Mouse (Mus musculus) monocyte, adult 2 months (primary cell): ENCODE data around the gene Chic2.

ENCODE experiments used
- DNase-seq, 2 experiments: peaks; one replicate each; pipeline ENCODE4 v3.0.0; 2022; ENCODE audit warnings: low spot score in 2 of 2, low read depth in 1 of 2

Gene Chic2

DNA sequence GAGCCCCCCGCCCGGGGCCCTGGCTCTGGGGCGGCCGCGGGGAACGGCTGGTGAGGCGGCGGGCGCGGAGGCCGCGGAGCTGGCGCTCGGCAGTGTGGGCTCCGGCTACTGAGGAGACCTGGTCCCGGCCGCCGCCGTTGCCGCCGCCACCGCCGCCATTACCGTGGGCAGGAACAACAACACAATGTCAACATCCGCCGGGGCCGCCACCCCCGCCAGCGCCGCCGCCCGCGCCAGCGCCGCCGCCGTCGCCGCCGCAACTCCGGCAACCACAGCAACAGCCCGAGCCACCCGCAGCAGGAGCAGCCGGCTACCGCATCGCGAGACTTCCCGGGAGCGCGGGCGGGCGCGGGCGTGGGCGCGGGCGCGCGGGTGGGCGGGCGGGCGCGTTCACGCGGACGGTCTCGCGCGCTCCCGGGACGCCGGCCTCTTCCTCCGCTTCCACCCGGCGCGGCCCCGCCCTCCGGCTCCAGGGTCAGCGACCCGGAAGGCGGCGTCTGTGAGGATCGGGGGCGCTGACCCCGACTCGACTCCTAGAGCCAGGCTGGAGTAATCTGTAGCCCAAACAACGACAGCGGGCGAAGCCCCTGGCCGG, at the start of gene Chic2:
Gene Chic2 (minus strand): TSS at position 465 of the 595 bp plus-strand sequence.
- peak; percentile 22 to 69 for DNase-seq

DNA sequence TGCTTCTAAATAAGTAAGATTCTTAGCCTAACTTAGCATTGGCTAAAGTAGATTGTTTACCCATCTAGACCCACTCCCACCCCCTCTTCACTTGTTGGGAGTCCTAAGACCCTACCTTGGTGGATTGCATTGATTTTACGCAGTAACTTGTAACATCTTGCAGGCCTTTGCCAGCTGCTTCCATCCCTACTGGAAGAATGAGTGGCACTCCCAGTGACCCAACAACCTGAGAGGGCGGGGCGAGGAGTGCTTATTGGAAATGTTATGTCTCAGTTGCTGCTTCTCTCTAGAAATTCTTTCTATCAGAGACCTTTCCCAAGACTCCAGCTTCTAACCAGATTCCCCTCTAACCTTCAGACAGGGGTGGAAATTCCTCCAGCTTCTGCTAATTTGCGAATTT, 41.3 kb upstream of the Chic2 start:
- no peak for DNase-seq

GRCm38 (mm10) chr5:75085521-75085875, 40.9 kb upstream of the Chic2 start:
- no peak for DNase-seq

- no peak for DNase-seq
These were observed 40.4 kb upstream of the Chic2 start for GRCm38 (mm10) chr5:75084871-75085520.

DNA sequence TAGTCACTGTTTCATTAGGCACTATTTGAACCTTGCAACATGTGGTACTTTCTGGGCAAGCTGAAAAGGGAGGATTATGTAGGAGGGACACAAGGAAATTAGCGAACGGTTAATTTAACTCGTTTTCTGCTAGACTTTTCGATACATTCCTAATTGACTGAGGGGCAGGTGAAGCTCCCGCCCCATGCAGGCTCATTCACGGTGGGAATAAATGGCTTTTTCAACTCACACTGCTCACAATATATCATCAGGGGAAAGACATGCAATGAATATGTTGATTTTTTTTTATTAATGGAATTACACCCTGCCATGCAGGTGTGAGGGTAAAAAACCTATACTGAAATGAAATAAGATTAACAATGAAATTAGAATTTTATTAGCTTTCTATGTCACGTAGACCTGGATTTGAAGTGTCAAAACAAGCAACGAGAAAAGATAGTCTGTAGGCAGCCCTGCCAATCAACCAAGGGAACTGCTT, 39.9 kb upstream of the Chic2 start:
- no peak for DNase-seq

DNA sequence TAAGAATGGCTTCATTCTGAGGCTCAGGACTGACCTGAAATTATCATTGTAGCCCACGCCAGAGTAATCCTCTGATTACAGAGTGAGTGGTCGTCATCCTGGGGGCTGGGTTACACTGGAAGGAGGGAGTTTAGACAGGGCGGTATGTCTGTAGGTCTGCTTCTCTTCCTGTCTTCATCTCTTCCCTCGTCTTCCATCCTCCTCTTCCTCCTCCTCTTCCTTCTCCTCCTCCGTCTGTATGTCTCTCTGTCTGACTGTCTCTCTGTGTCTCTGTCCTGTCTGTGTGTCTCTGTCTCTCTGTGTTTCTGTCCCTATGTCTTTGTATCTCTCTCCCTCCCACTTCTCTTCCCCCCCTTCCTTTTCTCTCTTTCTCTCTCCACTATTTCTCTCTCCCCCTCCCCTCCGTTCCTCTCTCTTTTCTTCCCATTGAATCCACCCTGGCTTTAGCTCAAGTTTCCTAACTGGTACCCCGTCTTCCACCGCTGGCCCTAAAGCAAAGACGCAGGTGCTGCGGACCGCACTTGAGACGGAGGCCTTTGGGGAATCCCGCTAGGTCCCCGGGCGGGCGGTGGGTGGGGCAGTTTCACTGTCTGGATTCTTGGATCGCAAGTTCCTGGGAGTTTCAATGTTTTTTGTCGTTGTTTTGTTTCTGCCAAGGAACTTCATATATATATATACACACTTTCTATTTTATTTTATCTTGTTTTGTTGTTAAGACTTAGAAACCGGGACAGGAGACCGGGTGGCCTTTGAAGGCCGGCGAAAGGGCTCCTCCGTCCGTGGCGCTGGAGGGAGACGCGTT, 39.2 kb upstream of the Chic2 start:
- no peak for DNase-seq

DNA sequence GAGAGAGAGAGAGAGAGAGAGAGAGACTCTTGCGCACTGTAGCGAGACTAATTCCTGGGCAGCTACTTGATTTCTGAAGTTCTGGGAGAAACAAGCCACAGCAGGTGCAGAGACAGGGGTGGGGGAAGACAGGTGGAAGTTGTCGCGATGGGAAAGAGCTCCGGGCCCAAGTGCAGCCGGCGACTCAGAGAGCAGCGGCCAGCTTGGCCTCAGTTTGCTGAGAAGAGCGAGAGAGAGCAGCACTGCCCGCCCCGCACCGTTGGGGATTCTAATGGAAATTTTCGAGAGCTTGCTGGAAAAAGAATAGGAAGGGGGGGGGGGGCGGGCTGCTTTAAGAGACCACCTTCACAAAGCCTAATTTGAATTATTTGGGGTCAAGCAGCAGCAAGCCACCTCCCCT, 38.5 kb upstream of the Chic2 start:
- no peak for DNase-seq

DNA sequence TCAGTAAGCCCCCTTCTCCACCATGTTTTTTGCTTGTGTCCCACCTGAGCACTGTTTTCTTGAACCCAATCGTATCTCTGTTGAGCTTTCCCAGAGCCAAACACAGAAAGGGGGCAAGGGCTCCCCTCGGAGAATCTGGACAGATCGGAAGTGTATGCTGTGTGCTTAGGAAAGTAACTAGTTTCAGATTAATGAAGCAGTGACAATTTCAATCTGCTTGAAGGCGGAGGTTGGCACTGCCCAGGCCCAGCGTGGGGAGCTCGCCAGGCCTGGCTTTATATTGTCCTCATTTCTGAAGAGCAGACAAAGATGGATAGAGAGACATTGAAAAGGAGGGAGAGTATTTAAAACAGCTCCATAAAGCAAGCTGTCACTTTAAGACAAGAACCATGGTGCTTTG, 37.9 kb upstream of the Chic2 start:
- DNase-seq: no peak

DNA sequence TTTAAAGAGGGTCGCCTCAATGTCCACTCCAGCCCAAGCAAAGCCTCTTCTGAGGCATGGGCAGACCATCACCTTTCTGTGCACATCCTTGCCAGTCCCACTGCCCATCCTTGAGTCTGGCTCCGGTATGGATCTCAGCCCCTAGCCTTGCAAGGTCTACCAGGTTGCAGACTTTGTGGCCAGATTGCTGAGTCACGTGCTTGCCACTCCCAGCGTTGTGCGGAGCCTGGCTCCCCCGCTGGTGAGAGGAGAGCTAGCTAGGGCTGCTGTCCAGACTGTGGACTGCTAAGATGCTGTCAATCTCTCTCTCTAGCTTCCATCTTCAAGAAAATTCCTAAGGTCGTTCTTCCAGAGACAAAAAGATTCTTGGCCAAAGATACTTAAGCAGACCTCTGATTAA, 35.0 kb upstream of the Chic2 start:
- DNase-seq: no peak

DNA sequence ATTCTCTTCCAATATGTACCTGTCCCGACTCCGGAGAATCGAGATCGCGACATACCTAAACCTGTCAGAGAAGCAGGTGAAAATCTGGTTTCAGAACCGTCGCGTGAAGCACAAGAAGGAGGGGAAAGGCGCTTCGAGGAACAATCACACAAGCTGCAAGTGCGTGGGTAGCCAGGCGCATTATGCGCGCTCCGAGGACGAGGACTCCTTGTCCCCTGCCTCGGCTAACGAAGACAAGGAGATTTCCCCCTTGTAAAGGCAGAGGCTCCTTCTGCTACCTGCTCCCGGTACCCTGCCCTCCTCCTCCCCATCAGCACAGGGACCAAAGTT, 32.4 kb upstream of the Chic2 start:
- DNase-seq: no peak

GRCm38 (mm10) chr5:75076326-75077050, 31.9 kb upstream of the Chic2 start:
- no peak for DNase-seq

DNA sequence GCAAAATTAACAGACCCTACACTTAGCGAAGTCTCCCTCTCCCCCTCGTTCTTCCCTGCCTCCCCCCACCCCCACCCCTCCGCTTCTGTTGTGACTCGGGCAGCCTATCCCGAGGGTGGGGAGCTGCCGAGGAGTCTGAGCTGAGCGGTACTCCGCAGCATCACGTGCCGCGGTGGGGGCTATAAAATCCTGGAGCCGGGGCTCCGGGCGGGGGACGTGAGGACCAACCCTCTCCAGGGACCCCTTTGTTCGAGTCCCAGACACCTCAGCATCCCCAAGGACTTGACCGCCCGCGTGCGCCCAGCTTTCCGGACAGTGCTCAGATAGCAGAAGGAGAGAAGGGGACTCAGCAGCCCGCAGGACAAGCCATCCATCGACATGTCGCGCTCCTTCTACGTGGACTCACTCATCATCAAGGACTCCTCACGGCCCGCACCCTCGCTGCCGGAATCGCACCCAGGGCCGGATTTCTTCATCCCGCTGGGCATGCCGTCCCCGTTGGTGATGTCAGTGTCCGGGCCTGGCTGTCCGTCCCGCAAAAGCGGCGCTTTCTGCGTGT, 30.9 kb upstream of the Chic2 start, which contains the start of gene Gsx2:
Gene Gsx2 (plus strand): TSS at position 219 of the 559 bp plus-strand sequence.
- DNase-seq: no peak

DNA sequence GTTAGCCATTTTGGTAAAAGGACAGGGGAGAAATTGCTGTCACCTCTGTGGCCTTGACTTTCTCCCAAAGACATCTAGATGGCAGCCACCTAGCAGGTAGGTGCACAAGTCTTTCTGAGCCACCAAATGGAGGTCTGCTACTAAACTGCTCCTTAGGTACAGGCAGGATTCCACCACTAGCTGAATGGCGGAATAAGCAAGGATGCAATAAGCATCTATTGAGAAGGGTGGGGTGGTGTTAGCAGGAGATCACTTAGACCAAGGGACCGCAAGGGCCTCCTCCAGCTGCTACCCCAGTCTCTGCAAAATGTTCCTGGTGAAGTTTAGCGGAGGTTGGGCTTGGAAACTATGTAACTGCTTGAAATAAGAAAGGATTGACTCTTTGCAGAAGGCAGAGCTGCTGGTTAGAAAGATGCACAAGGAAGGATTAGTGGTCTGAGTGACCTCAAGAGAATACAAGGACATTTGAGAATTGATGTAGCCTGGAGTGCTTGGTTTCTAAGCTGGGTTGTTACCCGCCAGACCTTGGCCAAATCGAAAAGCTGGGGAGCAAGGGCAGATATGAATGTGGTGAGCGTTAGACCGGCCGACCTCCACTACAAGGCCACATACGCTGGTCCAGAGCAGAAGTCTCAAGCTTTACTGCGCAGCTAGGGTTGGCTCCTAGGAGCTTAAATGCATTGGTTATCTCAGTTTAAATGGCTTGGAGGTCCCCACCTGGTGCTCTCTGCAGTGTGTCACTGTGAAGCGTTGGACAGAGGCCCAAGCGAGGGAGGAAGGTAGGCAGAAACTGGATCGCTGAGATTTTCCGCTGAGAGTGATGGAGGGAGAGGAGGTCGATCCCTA, 30.2 kb upstream of the Chic2 start:
- no peak for DNase-seq

DNA sequence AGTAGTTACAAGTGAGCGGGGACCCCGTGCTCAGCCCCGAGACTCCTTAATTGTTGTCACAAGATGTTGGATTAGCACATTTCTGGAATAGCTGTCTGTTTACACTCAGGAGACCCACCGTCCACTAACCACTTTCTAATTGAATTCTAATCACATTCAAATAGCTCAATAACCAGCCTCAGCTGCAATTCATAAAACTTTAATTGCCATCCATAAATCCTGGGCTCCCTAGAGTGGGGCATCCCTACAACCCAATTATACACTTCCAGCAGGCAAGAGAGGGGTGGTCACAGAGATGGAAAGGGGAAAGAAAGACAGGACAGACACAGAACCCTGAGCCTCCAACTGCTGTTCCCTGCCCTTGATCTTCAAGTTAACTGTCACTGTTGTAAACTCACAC, 29.6 kb upstream of the Chic2 start:
- DNase-seq: no peak

GRCm38 (mm10) chr5:75073684-75074083, 29.1 kb upstream of the Chic2 start:
- DNase-seq: no peak

DNA sequence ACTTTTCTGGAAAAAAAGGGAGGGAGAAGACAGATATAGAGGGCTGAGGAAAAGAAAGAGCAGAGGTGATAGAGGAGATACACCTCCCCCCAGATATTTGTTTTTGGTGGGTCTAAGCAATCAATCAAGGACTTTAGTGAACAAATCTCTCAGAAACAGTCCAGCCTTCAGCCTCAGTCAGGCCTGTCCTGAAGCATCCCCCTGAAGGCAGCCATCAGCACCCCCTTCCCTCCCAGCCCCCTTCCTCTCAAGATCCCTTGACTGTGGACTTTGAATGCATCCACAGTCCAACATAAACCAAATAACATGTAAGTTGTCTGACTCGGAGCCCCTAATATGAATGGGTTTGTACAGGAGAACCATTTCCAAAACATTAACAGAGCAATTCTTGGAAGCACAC, 28.6 kb upstream of the Chic2 start:
- no peak for DNase-seq

DNA sequence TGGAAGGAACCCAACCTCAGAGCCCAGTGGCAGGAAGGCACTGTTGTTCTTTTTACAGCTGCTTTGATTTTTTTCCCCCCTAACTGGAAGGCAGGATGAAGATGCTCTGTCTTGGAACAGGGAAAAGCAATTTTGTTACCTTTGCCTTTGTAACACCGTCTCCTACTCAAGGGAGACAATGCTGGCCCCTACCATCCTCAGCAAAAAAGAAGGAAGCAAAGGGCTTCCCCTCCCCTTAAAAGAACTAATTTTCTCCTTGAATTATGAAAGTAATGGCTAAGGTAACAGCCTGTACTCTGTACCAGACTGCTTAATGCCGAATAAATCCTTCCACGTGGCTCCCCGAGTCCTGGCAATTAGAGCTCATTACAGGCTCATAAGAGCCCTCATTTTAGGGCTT, 28.0 kb upstream of the Chic2 start:
- no peak for DNase-seq

GRCm38 (mm10) chr5:75071951-75072350, 27.4 kb upstream of the Chic2 start:
- DNase-seq: no peak

DNA sequence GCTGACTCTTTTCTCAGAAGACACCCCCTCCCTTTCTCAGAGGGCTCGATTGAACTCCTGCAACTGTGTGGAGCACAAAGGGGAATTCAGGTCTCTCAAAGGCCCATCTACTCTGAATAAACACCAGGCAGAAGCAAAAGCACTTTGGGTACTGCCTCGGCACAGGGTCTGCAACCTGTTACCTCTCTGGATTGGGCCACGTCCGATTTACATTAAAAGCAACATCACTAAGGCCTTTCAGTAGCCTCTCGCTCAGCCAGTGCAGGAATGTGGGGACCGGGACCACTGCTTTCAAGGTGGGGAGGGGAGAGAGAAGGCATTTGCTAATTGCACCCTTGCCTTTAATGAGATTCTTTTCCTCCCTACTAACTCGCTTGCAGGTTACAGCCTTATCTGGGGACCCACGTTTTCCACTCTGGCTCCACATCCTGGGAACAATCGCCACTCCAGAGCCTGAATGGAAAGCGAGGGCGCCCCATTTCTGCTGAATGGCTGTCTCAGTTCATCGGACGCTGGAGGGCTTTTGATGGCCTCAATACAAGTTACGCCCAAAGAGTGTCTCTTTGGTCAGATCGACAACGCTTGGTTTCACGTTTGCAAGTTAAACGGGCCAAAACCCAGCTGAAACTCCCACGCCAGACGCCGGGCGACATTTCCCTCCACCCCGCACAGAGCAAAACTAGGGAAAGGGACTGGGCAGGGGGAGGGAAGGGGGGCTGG, 26.2 kb upstream of the Chic2 start:
- DNase-seq: no peak

DNA sequence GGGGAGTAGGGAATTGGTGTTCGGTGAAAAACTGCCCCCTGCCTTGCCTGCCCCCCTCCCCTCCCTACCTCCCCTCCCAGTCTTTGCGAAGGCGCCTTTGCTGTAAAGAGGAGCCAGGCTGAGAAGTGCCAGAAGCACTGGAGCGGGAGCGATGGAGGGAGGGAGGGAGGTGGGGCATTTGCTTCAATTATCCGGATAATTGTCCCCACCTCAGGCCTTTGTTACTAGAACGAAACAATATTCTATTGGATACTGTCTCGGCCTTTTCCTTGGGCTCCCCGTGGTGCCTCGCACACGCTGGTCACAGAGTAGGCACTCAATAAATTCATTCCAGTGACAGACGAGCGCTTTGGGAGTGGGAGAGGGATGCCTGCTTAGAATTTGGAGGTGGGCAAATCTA, 25.6 kb upstream of the Chic2 start:
- no peak for DNase-seq
